Mouse (Mus musculus): ENCODE measurements around the gene Ptcra. TPM values are rescaled to one million over a fixed set of nuclear protein-coding genes. Genes with fewer than 3 reads are reported as not detected.
"Not testable (repeated sequence)": the region's sequence is repeated elsewhere in the genome, so short reads cannot be mapped to it uniquely, and the experiment has no call there.

Ptcra gene
- polyA plus RNA-seq, 1 experiment from 2014 or later: 0.39 TPM

GRCm38 (mm10) chr17:46767868-46768267 lies 4.4 kb upstream of the Ptcra start:
- Histone ChIP-seq H3K4me2 (no peak overlapping the region), H3K4me1 (peaks cover 7% of the 10 kb centered on the region), H3K4me3 (no peak overlapping the region), H3K9me3 (no peaks in the 10 kb centered on the region), H3K36me3 (replicated peaks) (no peaks in the 10 kb centered on the region), H3K27ac (no peak overlapping the region), H3K9ac (no peak overlapping the region), H3K27me3 (replicated peaks) (no peaks in the 10 kb centered on the region)
- WGBS: 62% methylated on average over 8 of the region's 8 CpGs
- no peak for ATAC-seq (replicated peaks)

- not testable (repeated sequence) for H3K4me1 ChIP-seq; H3K9ac ChIP-seq; H3K27ac ChIP-seq; H3K4me3 ChIP-seq; H3K9me3 ChIP-seq; ATAC-seq (replicated peaks); H3K36me3 ChIP-seq (replicated peaks); H3K27me3 ChIP-seq (replicated peaks); H3K4me2 ChIP-seq
- WGBS: 67% methylated on average over 9 of the region's 9 CpGs
These were observed 1.4 kb upstream of the Ptcra start for GRCm38 (mm10) chr17:46764916-46765315.

- WGBS: 85% methylated on average over 12 of the region's 12 CpGs
- H3K27me3 ChIP-seq (replicated peaks): no peaks in the 10 kb centered on the region
- no peak overlapping the region for H3K4me3 ChIP-seq
- H3K27ac ChIP-seq: no peak overlapping the region
- no peaks in the 10 kb centered on the region for H3K36me3 ChIP-seq (replicated peaks)
- no peaks in the 10 kb centered on the region for H3K4me1 ChIP-seq
- no peak overlapping the region for H3K9ac ChIP-seq
- ATAC-seq (replicated peaks): no peak
- H3K9me3 ChIP-seq: no peaks in the 10 kb centered on the region
- no peak overlapping the region for H3K4me2 ChIP-seq
These were observed 4.8 kb downstream of the Ptcra start for GRCm38 (mm10) chr17:46758753-46759152.

GRCm38 (mm10) chr17:46751794-46752556 lies 11.5 kb downstream of the Ptcra start, which contains the start of gene Cnpy3:
TSS of gene Cnpy3 (minus strand) at chr17:46752214.
- H3K36me3 ChIP-seq (replicated peaks): no peaks in the 10 kb centered on the region
- WGBS: 0% methylated on average over 54 of the region's 58 CpGs
- H3K9me3 ChIP-seq: no peaks in the 10 kb centered on the region
- H3K4me2 ChIP-seq: peak within 1 kb of the TSS; percentile 76
- peak within 1 kb of the TSS; percentile 67 for H3K9ac ChIP-seq
- peak within 1 kb of the TSS; percentile 62 for H3K4me3 ChIP-seq
- peak; percentile 99 for ATAC-seq (replicated peaks)
- H3K4me1 ChIP-seq: peaks cover 20% of the 10 kb centered on the region
- H3K27ac ChIP-seq: peak within 1 kb of the TSS; percentile 85
- H3K27me3 ChIP-seq (replicated peaks): no peaks in the 10 kb centered on the region

- H3K4me1 ChIP-seq: peaks cover 20% of the 10 kb centered on the region
- no peaks in the 10 kb centered on the region for H3K27me3 ChIP-seq (replicated peaks)
- no peaks in the 10 kb centered on the region for H3K9me3 ChIP-seq
- no peaks in the 10 kb centered on the region for H3K36me3 ChIP-seq (replicated peaks)
- H3K4me3 ChIP-seq: peak overlapping the region; percentile 62
- 21% methylated on average over 16 of the region's 16 CpGs for WGBS
- H3K9ac ChIP-seq: peak overlapping the region; percentile 67
- H3K4me2 ChIP-seq: peak overlapping the region; percentile 76
- ATAC-seq (replicated peaks): no peak
- peak overlapping the region; percentile 85 for H3K27ac ChIP-seq
These were observed 12.3 kb downstream of the Ptcra start for GRCm38 (mm10) chr17:46751056-46751793.

- 0 out of 2 replicates have a peak overlapping the region, but pooled peaks have one; percentile 67 for H3K9ac ChIP-seq
- no peak for ATAC-seq (replicated peaks)
- H3K4me1 ChIP-seq: peaks cover 20% of the 10 kb centered on the region
- H3K27me3 ChIP-seq (replicated peaks): no peaks in the 10 kb centered on the region
- H3K9me3 ChIP-seq: no peaks in the 10 kb centered on the region
- H3K27ac ChIP-seq: peak overlapping the region; percentile 85; the same call in 1 of the 2 replicates
- H3K36me3 ChIP-seq (replicated peaks): no peaks in the 10 kb centered on the region
- WGBS: 89% methylated on average over 4 of the region's 4 CpGs
- peak overlapping the region; percentile 76 for H3K4me2 ChIP-seq
- H3K4me3 ChIP-seq: peak overlapping the region; percentile 62
These were observed 12.9 kb downstream of the Ptcra start for GRCm38 (mm10) chr17:46750580-46750979.

GRCm38 (mm10) chr17:46749282-46749681 lies 14.2 kb downstream of the Ptcra start:
- H3K27me3 ChIP-seq (replicated peaks): no peaks in the 10 kb centered on the region
- H3K4me2 ChIP-seq: no peak overlapping the region
- no peaks in the 10 kb centered on the region for H3K9me3 ChIP-seq
- ATAC-seq (replicated peaks): no peak
- peaks cover 20% of the 10 kb centered on the region for H3K4me1 ChIP-seq
- WGBS: 91% methylated on average over 5 of the region's 5 CpGs
- no peak overlapping the region for H3K9ac ChIP-seq
- no peak overlapping the region for H3K4me3 ChIP-seq
- H3K27ac ChIP-seq: no peak overlapping the region
- H3K36me3 ChIP-seq (replicated peaks): no peaks in the 10 kb centered on the region

- ATAC-seq (replicated peaks): no peak
- H3K4me1 ChIP-seq: peaks cover 19% of the 10 kb centered on the region
- no peaks in the 10 kb centered on the region for H3K9me3 ChIP-seq
- H3K9ac ChIP-seq: no peak overlapping the region
- 92% methylated on average over 2 of the region's 2 CpGs for WGBS
- no peak overlapping the region for H3K27ac ChIP-seq
- H3K4me3 ChIP-seq: no peak overlapping the region
- H3K36me3 ChIP-seq (replicated peaks): peaks cover 2% of the 10 kb centered on the region; the same call in 1 of the 2 replicates
- no peak overlapping the region for H3K4me2 ChIP-seq
- H3K27me3 ChIP-seq (replicated peaks): no peaks in the 10 kb centered on the region
These were observed 15.7 kb downstream of the Ptcra start for GRCm38 (mm10) chr17:46747806-46748205.

- H3K4me3 ChIP-seq: no peak overlapping the region
- no peak overlapping the region for H3K27ac ChIP-seq
- peaks cover 14% of the 10 kb centered on the region for H3K4me1 ChIP-seq
- H3K27me3 ChIP-seq (replicated peaks): no peaks in the 10 kb centered on the region
- WGBS: 89% methylated on average over 8 of the region's 8 CpGs
- no peaks in the 10 kb centered on the region for H3K9me3 ChIP-seq
- H3K9ac ChIP-seq: no peak overlapping the region
- no peak for ATAC-seq (replicated peaks)
- H3K36me3 ChIP-seq (replicated peaks): peaks cover 3% of the 10 kb centered on the region; the same call in 1 of the 2 replicates
- H3K4me2 ChIP-seq: no peak overlapping the region
These were observed 16.3 kb downstream of the Ptcra start for GRCm38 (mm10) chr17:46747234-46747633.

GRCm38 (mm10) chr17:46745506-46745905 lies 18.0 kb downstream of the Ptcra start:
- Histone ChIP-seq H3K4me2 (no peak overlapping the region), H3K9ac (no peak overlapping the region), H3K27ac (no peak overlapping the region), H3K9me3 (no peaks in the 10 kb centered on the region), H3K36me3 (replicated peaks) (peaks cover 3% of the 10 kb centered on the region; the same call in 1 of the 2 replicates), H3K4me1 (peaks cover 4% of the 10 kb centered on the region), H3K27me3 (replicated peaks) (no peaks in the 10 kb centered on the region), H3K4me3 (no peak overlapping the region)
- ATAC-seq (replicated peaks): no peak
- 62% methylated on average over 2 of the region's 2 CpGs for WGBS

- WGBS: 89% methylated on average over 9 of the region's 9 CpGs
- peaks cover 3% of the 10 kb centered on the region; the same call in 1 of the 2 replicates for H3K36me3 ChIP-seq (replicated peaks)
These were observed 20.5 kb downstream of the Ptcra start for GRCm38 (mm10) chr17:46742986-46743385.

GRCm38 (mm10) chr17:46741305-46741704 lies 22.2 kb downstream of the Ptcra start:
- no peak overlapping the region for H3K4me3 ChIP-seq

More at GRCm38 (mm10) chr17:46742986-46743385, 20.5 kb downstream of the Ptcra start:
- Histone ChIP-seq H3K9ac (no peak overlapping the region), H3K27me3 (replicated peaks) (no peaks in the 10 kb centered on the region), H3K27ac (no peak overlapping the region), H3K4me1 (no peaks in the 10 kb centered on the region), H3K4me2 (no peak overlapping the region), H3K9me3 (no peaks in the 10 kb centered on the region), H3K4me3 (no peak overlapping the region)
- no peak for ATAC-seq (replicated peaks)

More at GRCm38 (mm10) chr17:46741305-46741704, 22.2 kb downstream of the Ptcra start:
- H3K9me3 ChIP-seq: no peaks in the 10 kb centered on the region
- no peaks in the 10 kb centered on the region for H3K27me3 ChIP-seq (replicated peaks)
- H3K9ac ChIP-seq: no peak overlapping the region
- WGBS: 92% methylated on average over 6 of the region's 6 CpGs
- ATAC-seq (replicated peaks): no peak
- peaks cover 3% of the 10 kb centered on the region; the same call in 1 of the 2 replicates for H3K36me3 ChIP-seq (replicated peaks)
- no peak overlapping the region for H3K4me2 ChIP-seq
- no peaks in the 10 kb centered on the region for H3K4me1 ChIP-seq
- H3K27ac ChIP-seq: no peak overlapping the region
